Mouse (Mus musculus) hindbrain, embryonic 11.5 days (tissue): ENCODE measurements around the gene Gm42878. TPM values are rescaled to one million over a fixed set of nuclear protein-coding genes. Genes with fewer than 3 reads are reported as not detected.
A peak's percentile ranks its signal among the peaks of the same experiment; 100 is the strongest.

Experiments
- ATAC-seq: fragments of 200-750 bp; cut with Nextera tagmentation; 2 replicates; pipeline ENCODE4 v1.8.0; 2017; ENCODE audit warnings: mild to moderate bottlenecking, moderate TSS enrichment, moderate library complexity; ENCODE audit not compliant: low FRiP score
- DNase-seq: peaks from one replicate; pipeline ENCODE4 v3.0.0-alpha.2; 2015; ENCODE audit warnings: low spot score
- H3K27ac ChIP-seq: fragments of 300-500 bp; sonication (generic); 2 replicates; pipeline ENCODE4 v1.5.1; 2014; ENCODE audit warnings: mild to moderate bottlenecking, low read depth, low read length
- H3K27me3 ChIP-seq: fragments of 300-500 bp; sonication (generic); 2 replicates; pipeline ENCODE4 v1.6.1; 2014; ENCODE audit warnings: mild to moderate bottlenecking, low read length, moderate library complexity, mixed read lengths; ENCODE audit not compliant: control insufficient read depth, insufficient read depth
- H3K36me3 ChIP-seq: fragments of 300-500 bp; sonication (generic); 2 replicates; pipeline ENCODE4 v1.6.1; 2014; ENCODE audit warnings: mild to moderate bottlenecking, low read length, moderate library complexity, mixed read lengths; ENCODE audit not compliant: control insufficient read depth, insufficient read depth
- H3K4me1 ChIP-seq: fragments of 300-500 bp; sonication (generic); replicated peaks from 2 replicates; pipeline ENCODE4 v1.6.1; 2014; ENCODE audit warnings: low read length, mixed read lengths; ENCODE audit not compliant: control insufficient read depth, insufficient read depth
- H3K4me2 ChIP-seq: fragments of 300-500 bp; sonication (generic); replicated peaks from 2 replicates; pipeline ENCODE4 v1.6.1; 2014; ENCODE audit warnings: mild to moderate bottlenecking, low read depth, low read length
- H3K4me3 ChIP-seq: fragments of 300-500 bp; sonication (generic); 2 replicates; pipeline ENCODE4 v1.5.1; 2014; ENCODE audit warnings: low read depth, low read length
- H3K9ac ChIP-seq: fragments of 300-500 bp; sonication (generic); 2 replicates; pipeline ENCODE4 v1.6.1; 2014; ENCODE audit warnings: low read depth, low read length
- H3K9me3 ChIP-seq: fragments of 300-500 bp; sonication (generic); 2 replicates; pipeline ENCODE4 v1.6.1; 2016; ENCODE audit warnings: low read length; ENCODE audit not compliant: control insufficient read depth
- WGBS: fragments of 180-500 bp; shearing (Covaris S2); extraction: QIAGEN DNeasy Blood & Tissue Kit; methylation state at CpG from one replicate; pipeline ENCODE4 v1.1.7; 2014; 5-methylcytosine and 5-hydroxymethylcytosine counted together
- polyA plus RNA-seq: library from polyadenylated mRNA; unstranded; fragments of >200 nt; fragmentation: Nextera tagmentation; extraction: Ambion mirVana; gene quantifications from 2 replicates; pipeline ENCODE4 v1.2.1, GENCODE M21; 2014

The Gm42878 gene
- polyA plus RNA-seq, 1 experiment from 2014 or later = not detected

DNA sequence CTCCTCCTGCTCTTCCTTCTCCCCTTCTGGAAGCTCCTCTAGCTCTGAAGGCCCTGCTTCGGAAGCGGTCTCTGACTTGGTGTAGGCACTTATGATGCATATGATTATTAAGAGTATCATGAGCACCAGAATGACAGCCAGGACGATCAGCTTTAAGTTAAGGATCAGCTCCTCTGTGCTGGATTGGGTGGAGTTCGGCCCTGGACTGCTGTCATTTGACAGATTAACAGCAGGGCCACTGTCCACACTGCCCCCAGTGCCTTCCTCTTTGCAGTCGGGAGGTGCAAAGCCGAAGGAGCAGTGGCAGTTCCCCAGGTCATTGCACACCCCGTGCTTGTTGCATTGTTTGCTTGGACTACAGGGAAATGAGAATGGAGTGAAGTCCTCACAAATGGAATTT lies 44.6 kb downstream of the Gm42878 start:
- H3K36me3 ChIP-seq = no peaks in the 10 kb centered on the region
- WGBS = 80% methylated on average over 7 of the region's 7 CpGs
- ATAC-seq = no peak
- H3K4me3 ChIP-seq = no peak overlapping the region
- H3K9ac ChIP-seq = no peak overlapping the region
- no peaks in the 10 kb centered on the region for H3K27me3 ChIP-seq
- no peaks in the 10 kb centered on the region for H3K9me3 ChIP-seq
- no peak overlapping the region for H3K4me2 ChIP-seq
- no peak for DNase-seq
- H3K4me1 ChIP-seq = no peaks in the 10 kb centered on the region
- no peak overlapping the region for H3K27ac ChIP-seq

DNA sequence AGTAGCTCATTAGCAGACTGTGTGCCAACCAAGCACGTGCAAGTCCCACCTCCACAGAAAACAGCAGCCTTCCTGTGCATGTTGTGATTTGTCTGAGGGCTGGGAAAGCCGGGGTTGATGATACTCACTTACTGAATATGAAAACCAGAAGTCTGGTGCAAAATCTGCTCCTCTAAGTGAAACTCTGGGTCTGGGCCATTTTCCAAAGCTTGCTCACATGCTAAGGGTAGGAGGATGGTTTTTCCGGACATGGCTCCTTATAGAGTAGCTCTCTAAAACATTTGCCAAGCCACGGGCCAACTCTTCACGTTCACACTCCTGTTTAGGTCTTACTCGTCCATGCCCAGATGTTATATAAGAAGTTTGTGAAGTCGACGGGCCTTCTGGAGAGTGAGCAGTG lies 52.0 kb downstream of the Gm42878 start:
- Histone ChIP-seq H3K27me3 (no peaks in the 10 kb centered on the region), H3K9ac (no peak overlapping the region), H3K4me3 (no peak overlapping the region), H3K9me3 (no peaks in the 10 kb centered on the region), H3K4me2 (no peak overlapping the region), H3K4me1 (no peaks in the 10 kb centered on the region), H3K36me3 (no peaks in the 10 kb centered on the region), H3K27ac (no peak overlapping the region)
- WGBS = 80% methylated on average over 8 of the region's 8 CpGs
- DNase-seq = no peak
- no peak for ATAC-seq

DNA sequence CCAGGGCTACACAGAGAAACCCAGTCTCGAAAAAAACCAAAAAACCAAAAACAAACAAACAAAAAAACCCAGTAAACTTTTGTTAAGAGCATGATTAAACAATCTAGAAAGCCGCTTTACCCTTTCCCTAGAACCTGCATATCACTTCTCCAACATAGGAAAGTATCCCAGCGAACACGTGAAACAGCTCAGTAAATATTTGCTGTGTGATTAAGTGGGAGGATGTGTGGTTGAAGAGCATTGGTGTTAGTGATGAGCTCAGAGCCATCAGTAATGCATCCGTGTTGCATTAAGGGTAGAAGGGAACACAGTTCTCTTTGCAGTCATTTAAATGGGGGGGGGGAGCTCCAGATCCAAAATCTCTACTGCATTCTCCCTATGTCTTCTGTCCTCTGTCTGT lies 60.5 kb downstream of the Gm42878 start:
- no peaks in the 10 kb centered on the region for H3K36me3 ChIP-seq
- no peak for ATAC-seq
- H3K27ac ChIP-seq = no peak overlapping the region
- no peak for DNase-seq
- no peaks in the 10 kb centered on the region for H3K4me1 ChIP-seq
- H3K4me3 ChIP-seq = no peak overlapping the region
- H3K9me3 ChIP-seq = no peaks in the 10 kb centered on the region
- no peak overlapping the region for H3K4me2 ChIP-seq
- no peak overlapping the region for H3K9ac ChIP-seq
- 81% methylated on average over 5 of the region's 5 CpGs for WGBS
- H3K27me3 ChIP-seq = no peaks in the 10 kb centered on the region

DNA sequence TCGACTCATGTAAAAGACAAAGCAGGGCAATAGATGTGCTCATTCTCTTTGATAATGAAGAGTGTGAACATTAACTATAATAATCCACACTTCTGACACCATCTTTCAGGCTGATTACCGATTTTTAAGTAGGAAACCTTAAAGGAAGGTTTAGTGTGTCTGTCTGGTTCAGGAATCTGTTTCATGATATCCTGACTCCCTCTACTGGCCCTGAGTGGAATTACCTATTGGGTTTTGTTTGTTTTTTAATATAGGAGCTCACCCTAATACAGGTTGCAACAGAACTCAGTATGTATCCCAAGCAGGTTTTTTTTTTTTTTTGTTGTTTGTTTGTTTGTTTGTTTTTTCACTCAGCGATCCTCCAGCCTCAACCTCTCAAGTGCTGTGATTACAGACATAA lies 67.6 kb downstream of the Gm42878 start:
- ATAC-seq (no peak), DNase-seq (peak; percentile 75)
- Histone ChIP-seq H3K36me3 (no peaks in the 10 kb centered on the region), H3K9me3 (no peaks in the 10 kb centered on the region), H3K4me3 (no peak overlapping the region), H3K9ac (no peak overlapping the region), H3K4me2 (no peak overlapping the region), H3K4me1 (no peaks in the 10 kb centered on the region), H3K27me3 (no peaks in the 10 kb centered on the region), H3K27ac (no peak overlapping the region)
- WGBS = 44% methylated on average over 3 of the region's 3 CpGs

DNA sequence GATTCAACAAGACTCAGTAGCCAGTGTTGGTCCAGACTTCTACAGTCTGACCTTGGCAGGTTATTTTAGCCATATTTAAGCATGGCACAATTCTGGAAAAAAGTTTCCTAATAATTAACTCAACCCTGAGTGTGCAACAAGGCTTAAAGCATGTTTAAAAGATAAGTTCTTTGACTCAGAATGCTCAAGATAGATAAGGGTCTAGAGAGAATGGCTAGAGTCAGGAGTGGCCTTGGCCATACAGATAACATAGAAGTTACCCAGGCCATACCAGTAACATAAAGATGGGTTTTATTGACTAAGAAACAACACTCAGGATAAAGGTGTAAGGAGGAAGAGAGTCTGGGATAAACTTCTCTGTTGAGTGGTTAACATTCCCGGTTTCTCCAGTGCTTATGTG lies 69.2 kb downstream of the Gm42878 start:
- Histone ChIP-seq H3K4me1 (no peaks in the 10 kb centered on the region), H3K36me3 (no peaks in the 10 kb centered on the region), H3K27ac (no peak overlapping the region), H3K9me3 (no peaks in the 10 kb centered on the region), H3K27me3 (no peaks in the 10 kb centered on the region), H3K4me2 (no peak overlapping the region), H3K9ac (no peak overlapping the region), H3K4me3 (no peak overlapping the region)
- DNase-seq = no peak
- ATAC-seq = no peak
- WGBS = 88% methylated on average over 1 of the region's 1 CpGs

DNA sequence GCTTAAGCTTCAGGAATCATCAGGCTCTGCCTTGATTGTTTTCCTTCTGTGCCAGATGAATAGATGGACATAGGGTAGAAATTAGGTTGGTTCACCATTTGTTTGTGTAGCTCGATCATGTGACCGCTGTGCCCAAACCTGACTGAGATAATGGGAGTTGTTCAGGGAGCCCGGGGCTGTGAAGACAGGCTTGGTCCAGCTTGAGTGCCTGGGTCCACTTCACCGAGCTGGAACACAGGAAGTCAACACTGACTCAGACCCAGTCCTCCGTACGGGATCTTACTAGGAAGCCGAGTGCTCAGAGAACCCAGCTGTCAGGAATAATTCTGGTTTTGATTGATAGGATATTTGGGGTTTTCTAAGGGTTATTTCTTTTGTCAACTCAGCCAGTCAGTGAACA lies 70.7 kb downstream of the Gm42878 start:
- no peak overlapping the region for H3K4me3 ChIP-seq

DNA sequence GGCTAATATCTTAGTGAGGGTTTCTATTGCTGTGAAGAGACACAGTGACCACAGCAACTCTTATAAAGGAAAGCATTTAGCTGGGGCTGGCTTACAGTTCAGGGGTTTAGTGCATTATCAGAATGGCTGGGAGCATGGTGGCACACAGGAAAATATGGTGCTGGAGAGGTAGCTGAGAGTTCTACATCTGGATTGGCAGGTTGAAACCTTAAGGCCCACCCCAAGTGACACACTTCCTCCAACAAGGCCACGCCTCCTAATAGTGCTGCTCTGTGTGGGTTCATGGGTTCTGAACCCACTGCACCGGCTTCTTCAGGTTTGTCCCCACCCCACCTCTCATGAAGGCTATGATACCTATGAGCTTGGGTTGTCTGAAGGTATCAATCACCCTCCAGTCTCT lies 72.9 kb downstream of the Gm42878 start:
- H3K4me3 ChIP-seq = no peak overlapping the region
- DNase-seq (no peak), ATAC-seq (no peak)
- no peaks in the 10 kb centered on the region for H3K36me3 ChIP-seq
- H3K9me3 ChIP-seq = no peaks in the 10 kb centered on the region
- no peak overlapping the region for H3K9ac ChIP-seq
- no peaks in the 10 kb centered on the region for H3K4me1 ChIP-seq
- H3K27ac ChIP-seq = no peak overlapping the region
- H3K4me2 ChIP-seq = no peak overlapping the region
- WGBS = 88% methylated on average over 2 of the region's 2 CpGs
- no peaks in the 10 kb centered on the region for H3K27me3 ChIP-seq

More for the DNA sequence above, 70.7 kb downstream of the Gm42878 start:
- Histone ChIP-seq H3K4me2 (no peak overlapping the region), H3K27me3 (no peaks in the 10 kb centered on the region), H3K36me3 (no peaks in the 10 kb centered on the region), H3K4me1 (no peaks in the 10 kb centered on the region), H3K9ac (no peak overlapping the region), H3K27ac (no peak overlapping the region), H3K9me3 (no peaks in the 10 kb centered on the region)
- WGBS = 80% methylated on average over 7 of the region's 7 CpGs
- DNase-seq = no peak
- ATAC-seq = no peak

DNA sequence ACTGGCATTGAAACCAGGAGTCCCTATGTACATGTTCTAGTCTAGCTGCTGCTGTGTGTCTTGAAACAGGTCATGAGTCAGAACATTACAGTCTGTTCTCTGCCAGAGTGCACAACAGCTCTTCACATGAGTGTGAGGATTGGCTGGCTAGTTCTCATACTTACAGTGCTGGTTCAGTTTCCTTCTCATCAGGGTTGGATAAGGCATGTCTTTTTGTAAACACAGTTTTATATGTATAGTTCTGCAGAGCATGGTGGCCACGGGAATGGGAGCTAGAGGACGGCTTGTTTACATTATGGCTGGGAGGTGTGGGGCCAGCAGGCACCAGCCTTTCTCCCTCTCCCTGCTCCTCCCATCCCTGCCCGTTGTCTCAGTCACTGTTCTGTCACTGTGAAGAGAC lies 75.7 kb downstream of the Gm42878 start:
- Histone ChIP-seq H3K4me1 (no peaks in the 10 kb centered on the region), H3K36me3 (no peaks in the 10 kb centered on the region), H3K4me3 (no peak overlapping the region), H3K27ac (no peak overlapping the region), H3K4me2 (no peak overlapping the region), H3K9me3 (no peaks in the 10 kb centered on the region), H3K9ac (no peak overlapping the region), H3K27me3 (no peaks in the 10 kb centered on the region)
- 49% methylated on average over 3 of the region's 3 CpGs for WGBS
- DNase-seq (no peak), ATAC-seq (no peak)
